Mouse (Mus musculus) heart, embryonic 11.5 days (tissue): ENCODE results near the gene Dnajb6. TPM values are rescaled to one million over a fixed set of nuclear protein-coding genes. Genes with fewer than 3 reads are reported as not detected.
A peak's percentile ranks its signal among the peaks of the same experiment; 100 is the strongest.
"Not testable (repeated sequence)": the region's sequence is repeated elsewhere in the genome, so short reads cannot be mapped to it uniquely, and the experiment has no call there.

ENCODE experiments used
- ATAC-seq: fragments of 200-750 bp; cut with Nextera tagmentation; replicated peaks from 2 replicates; pipeline ENCODE4 v1.8.0; 2017; ENCODE audit warnings: moderate library complexity; ENCODE audit not compliant: insufficient number of reproducible peaks, low FRiP score, low TSS enrichment
- H3K27ac ChIP-seq: fragments of 300-500 bp; sonication (generic); 2 replicates; pipeline ENCODE4 v1.5.1; 2014; ENCODE audit warnings: mild to moderate bottlenecking, low read depth, low read length
- H3K27me3 ChIP-seq: fragments of 300-500 bp; sonication (generic); 2 replicates; pipeline ENCODE4 v1.6.1; 2014; ENCODE audit warnings: mild to moderate bottlenecking, low read length, mixed read lengths; ENCODE audit not compliant: control insufficient read depth, insufficient read depth
- H3K36me3 ChIP-seq: fragments of 300-500 bp; sonication (generic); 2 replicates; pipeline ENCODE4 v1.6.1; 2014; ENCODE audit warnings: mild to moderate bottlenecking, low read length, moderate library complexity, mixed read lengths; ENCODE audit not compliant: control insufficient read depth, insufficient read depth
- H3K4me1 ChIP-seq: fragments of 300-500 bp; sonication (generic); 2 replicates; pipeline ENCODE4 v1.6.1; 2014; ENCODE audit warnings: low read length; ENCODE audit not compliant: control insufficient read depth, insufficient read depth
- H3K4me2 ChIP-seq: fragments of 300-500 bp; sonication (generic); 2 replicates; pipeline ENCODE4 v1.6.1; 2014; ENCODE audit warnings: mild to moderate bottlenecking, moderate library complexity
- H3K4me3 ChIP-seq: fragments of 300-500 bp; sonication (generic); 2 replicates; pipeline ENCODE4 v1.5.1; 2014; ENCODE audit warnings: low read depth, low read length
- H3K9ac ChIP-seq: fragments of 300-500 bp; sonication (generic); 2 replicates; pipeline ENCODE4 v1.6.1; 2014; ENCODE audit warnings: mild to moderate bottlenecking, low read depth, low read length, moderate library complexity
- H3K9me3 ChIP-seq: fragments of 300-500 bp; sonication (generic); replicated peaks from 2 replicates; pipeline ENCODE4 v1.6.1; 2016; ENCODE audit warnings: low read length; ENCODE audit not compliant: control insufficient read depth
- WGBS: fragments of 180-500 bp; shearing (Covaris S2); extraction: QIAGEN DNeasy Blood & Tissue Kit; methylation state at CpG from one replicate; pipeline ENCODE4 v1.1.7; 2014; ENCODE audit not compliant: insufficient replicate concordance; 5-methylcytosine and 5-hydroxymethylcytosine counted together
- polyA plus RNA-seq: library from polyadenylated mRNA; unstranded; fragments of >200 nt; fragmentation: Nextera tagmentation; extraction: Ambion mirVana; gene quantifications from 2 replicates; pipeline ENCODE4 v1.2.1, GENCODE M21; 2014

The Dnajb6 gene
- polyA plus RNA-seq, 1 experiment from 2014 or later: 110 TPM

- no peak overlapping the region for H3K27ac ChIP-seq
- H3K4me3 ChIP-seq: no peak overlapping the region
- ATAC-seq: no peak
- H3K4me1 ChIP-seq: peaks cover 20% of the 10 kb centered on the region
- H3K4me2 ChIP-seq: no peak overlapping the region
- WGBS: 89% methylated on average over 13 of the region's 13 CpGs
- H3K9ac ChIP-seq: no peak overlapping the region
- no peaks in the 10 kb centered on the region for H3K27me3 ChIP-seq
- H3K9me3 ChIP-seq: no peaks in the 10 kb centered on the region
- H3K36me3 ChIP-seq: peaks cover 3% of the 10 kb centered on the region
Measured at GRCm38 (mm10) chr5:29773460-29774150, 38.1 kb downstream of the Dnajb6 start.

- Histone ChIP-seq H3K27me3 (no peaks in the 10 kb centered on the region), H3K27ac (0 out of 2 replicates have a peak overlapping the region, but pooled peaks have one; percentile 22), H3K4me3 (no peak overlapping the region), H3K9me3 (no peaks in the 10 kb centered on the region), H3K4me2 (no peak overlapping the region), H3K36me3 (peaks cover 3% of the 10 kb centered on the region), H3K9ac (no peak overlapping the region), H3K4me1 (peaks cover 20% of the 10 kb centered on the region)
- WGBS: 68% methylated on average over 5 of the region's 5 CpGs
- ATAC-seq: no peak
Measured at GRCm38 (mm10) chr5:29775437-29775836, 39.9 kb downstream of the Dnajb6 start.

DNA sequence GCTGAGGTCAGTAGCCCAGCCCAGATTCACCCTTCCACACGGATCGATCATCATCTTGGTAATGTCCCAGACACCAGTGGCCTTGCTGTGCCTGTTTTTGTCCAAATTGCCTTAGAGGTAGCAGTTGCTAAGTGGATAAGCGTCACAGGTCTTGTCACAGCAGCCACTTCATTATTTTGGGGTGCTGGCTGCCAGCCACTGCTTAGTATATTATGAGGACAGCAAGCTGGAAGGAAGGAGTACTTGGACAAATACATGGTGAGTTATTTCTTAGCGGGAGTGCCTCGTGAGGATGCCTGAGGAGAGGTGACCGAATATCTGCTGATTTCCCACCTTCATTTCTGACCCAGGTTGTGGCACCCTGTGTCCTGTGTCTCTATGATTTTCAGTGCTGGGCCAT is 42.5 kb downstream of the Dnajb6 start:
- Histone ChIP-seq H3K4me3 (no peak overlapping the region), H3K36me3 (peaks cover 9% of the 10 kb centered on the region), H3K9ac (no peak overlapping the region), H3K27me3 (no peaks in the 10 kb centered on the region), H3K4me2 (no peak overlapping the region), H3K9me3 (no peaks in the 10 kb centered on the region), H3K4me1 (peaks cover 8% of the 10 kb centered on the region), H3K27ac (no peak overlapping the region)
- WGBS: 88% methylated on average over 6 of the region's 6 CpGs
- no peak for ATAC-seq

DNA sequence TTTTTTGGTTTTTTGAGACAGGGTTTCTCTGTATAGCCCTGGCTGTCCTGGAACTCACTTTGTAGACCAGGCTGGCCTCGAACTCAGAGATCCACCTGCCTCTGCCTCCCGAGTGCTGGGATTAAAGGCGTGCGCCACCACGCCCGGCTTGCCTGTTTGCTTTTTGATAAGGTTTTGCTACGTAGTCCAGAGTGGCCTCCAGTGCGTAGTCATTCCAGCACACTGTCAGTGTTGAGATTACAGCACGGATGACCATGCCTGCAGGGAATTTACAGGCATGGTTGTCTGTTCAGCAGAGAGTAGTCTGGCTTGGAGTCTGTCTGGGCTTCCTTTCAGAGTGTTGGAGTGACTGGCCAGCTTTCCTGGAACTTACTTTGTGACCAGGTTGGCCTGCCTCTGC is 44.2 kb downstream of the Dnajb6 start:
- H3K27me3 ChIP-seq, H3K4me2 ChIP-seq, H3K4me1 ChIP-seq, ATAC-seq, H3K9ac ChIP-seq, H3K36me3 ChIP-seq, H3K4me3 ChIP-seq, H3K27ac ChIP-seq, H3K9me3 ChIP-seq: not testable (repeated sequence)
- 68% methylated on average over 8 of the region's 9 CpGs for WGBS

DNA sequence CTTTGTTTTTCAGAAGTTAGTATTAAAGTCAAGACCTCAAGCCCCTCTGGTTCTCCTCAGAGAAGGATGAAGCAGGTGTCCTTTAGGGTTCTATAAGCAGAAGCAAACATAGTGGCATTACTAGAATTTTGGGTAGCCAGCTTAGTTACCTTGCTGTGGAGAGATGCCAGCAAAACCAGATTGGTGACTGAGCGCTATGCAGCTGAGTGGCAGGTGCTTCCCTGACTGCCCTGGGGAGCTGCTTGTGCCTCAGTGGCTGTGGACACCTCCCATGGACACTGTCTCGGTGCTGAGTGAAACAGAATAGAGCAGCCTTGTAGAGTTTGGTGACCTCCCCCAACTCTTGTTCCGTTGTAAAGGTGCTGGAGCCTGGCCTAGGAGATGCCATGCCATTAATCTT is 46.8 kb downstream of the Dnajb6 start:
- WGBS: 97% methylated on average over 3 of the region's 3 CpGs
- Histone ChIP-seq H3K27me3 (no peaks in the 10 kb centered on the region), H3K27ac (no peak overlapping the region)

GRCm38 (mm10) chr5:29784906-29785305 is 49.4 kb downstream of the Dnajb6 start:
- H3K9me3 ChIP-seq, H3K9ac ChIP-seq, H3K27ac ChIP-seq, H3K4me3 ChIP-seq, H3K36me3 ChIP-seq, H3K4me1 ChIP-seq, H3K4me2 ChIP-seq, ATAC-seq, H3K27me3 ChIP-seq: not testable (repeated sequence)
- 91% methylated on average over 9 of the region's 13 CpGs for WGBS

More for the DNA sequence above, 46.8 kb downstream of the Dnajb6 start:
- no peaks in the 10 kb centered on the region for H3K9me3 ChIP-seq
- no peaks in the 10 kb centered on the region for H3K4me1 ChIP-seq
- H3K4me2 ChIP-seq: no peak overlapping the region
- no peak for ATAC-seq
- H3K9ac ChIP-seq: no peak overlapping the region
- peaks cover 9% of the 10 kb centered on the region for H3K36me3 ChIP-seq
- no peak overlapping the region for H3K4me3 ChIP-seq

- not testable (repeated sequence) for H3K9me3 ChIP-seq, H3K36me3 ChIP-seq, H3K27me3 ChIP-seq, H3K27ac ChIP-seq, H3K4me3 ChIP-seq, H3K4me2 ChIP-seq, ATAC-seq, H3K4me1 ChIP-seq, H3K9ac ChIP-seq
- 70% methylated on average over 1 of the region's 11 CpGs for WGBS
Measured at GRCm38 (mm10) chr5:29785953-29786352, 50.5 kb downstream of the Dnajb6 start.

DNA sequence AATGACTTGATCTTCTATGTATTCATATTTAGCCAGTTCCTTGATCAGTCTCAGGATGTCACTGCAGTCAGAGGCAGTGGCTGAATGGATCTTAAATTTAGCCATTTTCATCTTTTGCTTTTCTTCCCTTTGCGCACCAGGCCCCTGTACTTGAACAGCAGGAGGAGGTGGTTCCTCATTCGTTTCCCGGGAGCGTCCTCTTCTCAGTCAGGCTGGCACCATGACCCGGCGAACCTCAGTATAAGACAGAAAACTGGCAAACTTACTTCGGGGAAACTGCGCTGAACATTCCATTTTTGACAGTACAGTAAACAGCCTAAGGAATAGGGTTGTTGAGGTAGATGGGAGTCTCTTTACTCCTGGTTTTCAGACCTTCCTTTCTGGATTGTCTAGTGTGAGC is 59.4 kb downstream of the Dnajb6 start:
- H3K27me3 ChIP-seq, H3K4me1 ChIP-seq, H3K27ac ChIP-seq, ATAC-seq, H3K4me3 ChIP-seq, H3K4me2 ChIP-seq, H3K9ac ChIP-seq, H3K9me3 ChIP-seq, H3K36me3 ChIP-seq: not testable (repeated sequence)
- WGBS: 93% methylated on average over 5 of the region's 8 CpGs

- 81% methylated on average over 1 of the region's 1 CpGs for WGBS
Measured at GRCm38 (mm10) chr5:29808940-29809339, 73.5 kb downstream of the Dnajb6 start.

More at GRCm38 (mm10) chr5:29808940-29809339, 73.5 kb downstream of the Dnajb6 start:
- ATAC-seq: no peak
- Histone ChIP-seq H3K36me3 (no peaks in the 10 kb centered on the region), H3K27ac (no peak overlapping the region), H3K9ac (no peak overlapping the region), H3K27me3 (no peaks in the 10 kb centered on the region), H3K4me1 (no peaks in the 10 kb centered on the region), H3K4me2 (no peak overlapping the region), H3K4me3 (no peak overlapping the region), H3K9me3 (no peaks in the 10 kb centered on the region)
